Mouse (Mus musculus): ENCODE measurements around the gene Ercc6l2.

Ercc6l2 gene

GRCm38 (mm10) chr13:63936369-63936768 lies 121.3 kb downstream of the Ercc6l2 start:
- no peak for DNase-seq

DNA sequence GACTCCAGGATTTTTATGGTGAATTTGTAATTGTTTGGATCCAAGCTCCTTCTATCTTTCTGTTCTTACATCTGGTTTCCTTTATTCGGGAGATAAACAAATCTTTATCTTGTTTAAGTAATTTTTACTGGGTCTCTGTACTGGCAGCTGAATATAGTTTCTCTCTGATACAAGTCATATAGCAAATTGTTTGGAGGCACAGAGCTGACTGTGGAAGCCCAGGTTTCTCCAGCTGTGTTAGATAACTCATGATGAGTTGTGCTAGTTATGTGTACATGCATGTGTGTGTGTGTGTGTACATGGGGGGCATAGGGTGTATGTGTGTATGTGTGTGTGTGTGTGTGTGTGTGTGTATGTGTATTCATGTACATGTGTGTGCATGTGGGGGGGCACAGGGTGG lies 125.2 kb downstream of the Ercc6l2 start:
- no peak for DNase-seq

DNA sequence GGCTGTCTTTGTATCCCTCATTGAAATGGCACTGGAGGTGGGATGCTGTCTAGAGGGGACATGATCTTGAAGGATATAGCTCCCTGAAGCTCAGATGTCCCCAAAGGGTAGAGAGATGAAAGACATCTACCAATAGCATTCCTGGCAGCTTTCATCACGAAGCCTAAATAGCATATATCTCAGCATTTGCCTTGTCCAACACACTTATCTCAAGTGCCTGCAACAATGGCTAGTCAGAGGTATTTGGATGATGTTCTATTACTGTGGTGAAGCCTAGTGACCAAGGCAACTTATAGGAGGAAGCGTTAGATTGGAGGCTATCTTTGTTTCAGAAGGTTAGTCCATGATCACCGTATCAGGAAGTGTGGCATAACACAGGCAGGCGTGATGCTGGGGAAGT lies 126.1 kb downstream of the Ercc6l2 start:
- DNase-seq = no peak

- no peak for DNase-seq
Observed at GRCm38 (mm10) chr13:63943605-63944004, 128.6 kb downstream of the Ercc6l2 start.

DNA sequence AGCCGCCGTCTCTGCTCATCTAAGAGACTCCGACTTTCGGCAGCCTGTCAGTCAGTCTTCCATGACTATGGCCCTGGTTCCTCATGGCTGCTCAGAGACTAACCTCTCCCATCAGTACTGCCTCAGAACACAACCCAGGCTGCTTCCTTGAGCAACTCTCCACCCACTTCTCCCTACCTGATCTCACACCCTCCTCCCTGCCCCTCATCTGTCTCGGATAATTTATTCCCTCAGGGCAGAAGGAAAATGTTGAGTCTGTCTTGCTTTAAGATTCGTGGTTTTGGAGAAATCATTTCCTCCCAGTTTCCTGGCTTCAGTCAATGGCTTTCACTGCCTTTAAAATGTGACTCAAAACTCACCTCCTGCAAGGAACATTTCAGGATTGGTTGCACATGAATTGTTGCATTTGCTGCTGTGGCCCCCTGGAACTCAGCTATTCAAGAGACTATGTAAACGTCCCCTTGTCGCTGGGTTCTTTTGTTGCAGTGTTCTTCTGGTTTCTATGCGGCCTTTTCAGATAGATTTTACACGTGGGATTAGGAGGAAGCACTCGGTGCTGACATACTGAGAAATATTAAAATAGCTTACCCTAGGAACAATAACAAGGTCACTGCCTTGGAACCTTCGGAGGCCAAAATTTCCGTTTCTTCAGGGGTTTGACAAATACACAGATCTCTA lies 129.4 kb downstream of the Ercc6l2 start:
- DNase-seq = no peak
